Mouse (Mus musculus): ENCODE data around the gene Erv3.

Erv3 gene

GRCm38 (mm10) chr2:131859721-131860120 is at the start of gene Erv3:
Gene Erv3 (minus strand): TSS chr2:131859747.
- CTCF ChIA-PET = interaction anchor here (0.6 kb wide), 1 partner anchor 204 kb away, joined by 3 read pairs; no protein-coding TSS in a partner anchor

GRCm38 (mm10) chr2:131908906-131909305 is 49.4 kb upstream of the Erv3 start:
- CTCF ChIA-PET = no interaction called here

GRCm38 (mm10) chr2:131908351-131908861 is 48.9 kb upstream of the Erv3 start:
- CTCF ChIA-PET = no interaction called here

GRCm38 (mm10) chr2:131907311-131907710 is 47.8 kb upstream of the Erv3 start:
- CTCF ChIA-PET = no interaction called here

DNA sequence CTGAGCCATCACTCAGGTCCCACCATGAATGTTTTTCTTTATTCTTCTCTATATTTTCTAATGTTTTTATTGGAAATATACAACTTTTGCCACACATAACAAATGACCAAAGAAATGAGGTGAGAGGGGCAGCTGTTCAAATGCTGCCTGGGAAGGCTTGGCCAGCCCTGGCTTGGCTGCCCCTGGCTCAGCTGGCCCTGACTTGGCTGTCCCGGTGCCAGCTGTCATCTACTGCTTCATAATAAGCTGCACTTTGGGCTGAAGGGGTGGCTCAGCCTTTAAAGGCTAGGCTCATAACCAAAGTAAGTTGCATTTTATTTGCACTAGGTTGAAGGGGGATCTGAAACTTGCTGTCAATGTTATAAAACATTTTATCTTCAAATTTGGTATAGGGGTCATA is 47.3 kb upstream of the Erv3 start:
- CTCF ChIA-PET = no interaction called here

DNA sequence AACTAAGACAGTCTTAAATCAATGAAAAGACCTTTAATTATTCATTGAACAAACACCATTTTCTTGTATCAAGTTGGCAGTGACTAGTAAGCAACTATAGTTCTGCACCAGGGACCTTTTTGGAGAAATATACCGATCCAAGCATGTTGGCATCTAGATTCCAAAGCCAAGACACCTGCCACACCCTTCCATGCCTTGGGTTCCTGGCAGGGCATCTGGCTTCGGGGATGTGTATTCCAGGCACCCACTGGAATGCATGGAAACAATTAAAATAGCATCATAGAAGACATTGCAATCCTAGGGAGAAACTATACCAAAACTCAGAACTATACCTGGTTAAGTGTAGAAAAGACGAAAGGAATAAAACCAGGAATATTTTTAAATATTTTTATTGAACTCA is 46.7 kb upstream of the Erv3 start:
- CTCF ChIA-PET = no interaction called here

- CTCF ChIA-PET = no interaction called here
These were observed 46.2 kb upstream of the Erv3 start for GRCm38 (mm10) chr2:131905776-131906175.

- CTCF ChIA-PET = no interaction called here
These were observed 45.5 kb upstream of the Erv3 start for GRCm38 (mm10) chr2:131905025-131905424.

DNA sequence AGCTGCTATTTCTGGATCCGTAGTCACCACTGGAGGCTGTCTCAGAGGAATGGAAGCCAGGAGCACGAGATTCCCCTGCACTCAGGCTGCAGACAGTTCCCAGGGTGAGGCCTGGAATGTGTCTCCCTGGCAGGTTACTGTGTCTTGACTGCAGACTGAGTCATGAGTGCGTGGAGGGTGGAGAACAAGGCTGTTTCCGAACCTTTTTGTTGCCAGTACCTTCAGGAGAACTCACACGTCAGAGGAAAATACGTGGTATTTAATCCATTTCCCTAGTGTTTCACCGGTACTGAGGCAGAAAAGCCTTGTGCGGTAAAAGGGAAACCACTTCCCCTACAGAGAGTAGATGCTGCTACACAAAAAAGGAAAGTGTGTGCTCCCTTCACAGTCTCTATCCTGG is 43.3 kb upstream of the Erv3 start:
- CTCF ChIA-PET = interaction anchor here (0.7 kb wide), 1 partner anchor 353 kb away, joined by 10 read pairs; no protein-coding TSS in a partner anchor

- CTCF ChIA-PET = interaction anchor here (0.7 kb wide), 1 partner anchor 353 kb away, joined by 10 read pairs; no protein-coding TSS in a partner anchor
These were observed 42.9 kb upstream of the Erv3 start for GRCm38 (mm10) chr2:131902423-131902822.

DNA sequence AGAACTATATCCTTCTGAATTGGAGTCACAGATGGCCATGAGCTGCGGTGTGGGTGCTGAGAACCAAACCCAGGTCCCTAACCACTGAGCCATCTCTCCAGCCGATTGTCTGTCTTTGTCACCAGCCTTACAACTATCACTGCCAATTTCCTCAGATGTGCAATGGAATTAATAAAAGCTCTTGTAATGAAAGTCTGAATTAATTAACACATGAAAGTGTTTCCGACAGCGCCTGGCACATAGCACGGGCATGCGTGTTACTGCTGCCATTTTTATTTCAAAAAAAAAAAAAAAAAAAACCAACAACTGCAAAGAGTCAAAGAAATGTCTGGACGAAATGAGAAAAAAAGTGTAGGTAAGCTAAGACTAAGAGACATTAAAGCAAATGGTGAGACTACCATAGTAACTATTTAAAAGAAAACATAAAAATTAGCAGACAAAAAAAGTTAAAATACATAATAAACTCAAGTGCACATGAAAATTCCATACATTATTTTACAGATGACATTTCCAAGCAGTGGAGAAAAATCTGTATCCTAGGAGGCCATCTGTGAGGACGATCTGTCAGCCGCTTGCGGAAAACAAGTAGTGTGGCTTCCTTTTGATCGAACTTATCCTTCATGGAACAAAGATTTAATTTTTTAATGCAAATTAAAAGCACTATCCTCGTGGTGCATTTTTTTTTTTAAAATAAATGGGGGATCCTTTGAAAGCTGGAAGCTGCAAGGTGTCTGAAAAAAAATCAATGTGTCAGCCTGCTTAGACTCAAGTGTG is 38.0 kb upstream of the Erv3 start:
- CTCF ChIA-PET = interaction anchor here (0.7 kb wide), 1 partner anchor 19 kb away, joined by 8 read pairs; no protein-coding TSS in a partner anchor

- CTCF ChIA-PET = interaction anchor here (0.7 kb wide), 1 partner anchor 257 kb away, joined by 3 read pairs; no protein-coding TSS in a partner anchor
These were observed 36.5 kb upstream of the Erv3 start for GRCm38 (mm10) chr2:131896011-131896410.

- CTCF ChIA-PET = no interaction called here
These were observed 35.6 kb upstream of the Erv3 start for GRCm38 (mm10) chr2:131895106-131895505.

DNA sequence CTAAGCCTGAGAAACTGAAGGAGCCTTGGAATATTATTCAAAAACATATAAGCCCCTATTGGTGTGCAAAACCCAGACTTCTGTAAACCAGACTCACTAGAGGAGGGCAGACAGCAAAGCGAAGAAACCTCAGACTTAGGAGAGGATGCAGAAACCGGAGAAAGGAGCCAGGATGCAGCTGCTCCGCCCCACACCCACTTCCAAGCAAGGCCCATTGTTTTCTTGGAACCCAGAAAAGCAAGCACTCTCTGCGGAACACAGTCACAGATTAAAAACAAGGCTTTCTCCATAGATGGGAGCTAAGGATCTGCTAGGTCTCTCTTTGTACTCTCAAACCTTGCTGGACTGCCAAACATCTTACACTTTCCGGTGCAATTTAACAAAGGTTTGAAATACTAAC is 33.0 kb upstream of the Erv3 start:
- CTCF ChIA-PET = no interaction called here

DNA sequence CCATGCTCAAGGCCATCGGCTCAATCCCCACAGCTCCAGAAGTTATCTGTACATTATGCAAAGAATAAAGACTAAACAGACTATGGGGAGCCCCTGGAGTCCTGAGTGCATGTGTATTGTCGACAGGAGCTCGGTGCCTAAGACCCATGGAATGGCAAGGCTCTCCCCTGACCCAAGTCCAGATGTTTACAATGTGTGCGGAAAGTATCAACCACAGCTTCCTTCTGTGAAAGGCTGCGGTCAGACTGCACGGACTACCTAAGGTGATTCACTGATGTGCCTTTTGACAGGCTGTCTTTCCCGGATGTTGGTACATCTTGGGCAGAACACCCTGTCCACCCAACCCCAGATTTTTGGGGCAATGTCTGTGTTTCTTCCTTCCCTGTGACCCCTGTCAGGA is 28.7 kb upstream of the Erv3 start:
- CTCF ChIA-PET = no interaction called here

GRCm38 (mm10) chr2:131886503-131887160 is 27.1 kb upstream of the Erv3 start:
- CTCF ChIA-PET = no interaction called here

- CTCF ChIA-PET = no interaction called here
These were observed 23.6 kb upstream of the Erv3 start for GRCm38 (mm10) chr2:131883136-131883535.

GRCm38 (mm10) chr2:131881766-131882165 is 22.2 kb upstream of the Erv3 start:
- CTCF ChIA-PET = no interaction called here

GRCm38 (mm10) chr2:131876551-131877265 is 17.2 kb upstream of the Erv3 start:
- CTCF ChIA-PET = no interaction called here

- CTCF ChIA-PET = no interaction called here
These were observed 13.8 kb upstream of the Erv3 start for GRCm38 (mm10) chr2:131873376-131873775.

DNA sequence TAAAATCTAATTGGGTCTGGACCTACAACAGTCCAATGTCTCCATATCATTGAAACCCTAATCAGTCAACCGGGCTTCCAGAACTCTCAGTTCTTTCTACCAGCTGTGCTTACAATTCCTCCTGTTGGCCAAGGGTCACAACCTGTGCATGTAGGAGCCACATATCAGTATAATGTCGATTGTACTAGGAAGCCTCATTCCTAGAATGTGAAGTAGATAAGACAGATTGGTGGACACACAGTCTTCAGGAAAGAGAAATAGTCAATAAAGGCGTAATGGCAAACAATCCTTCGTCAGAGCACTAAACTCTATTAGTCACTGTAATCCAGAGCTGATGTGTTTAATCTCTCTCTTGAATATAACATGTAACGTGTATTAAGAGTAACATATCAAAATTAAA is 9.4 kb upstream of the Erv3 start:
- CTCF ChIA-PET = no interaction called here

- CTCF ChIA-PET = no interaction called here
These were observed 7.1 kb upstream of the Erv3 start for GRCm38 (mm10) chr2:131866676-131867075.

All from spleen, embryonic (tissue).